Mouse (Mus musculus) embryonic fibroblast, embryonic 13.5 days (primary cell): ENCODE measurements around the gene Minos1.

Experiments used
- CTCF ChIP-seq: IDR thresholded peaks from 2 replicates; pipeline ENCODE4 v1.5.1; 2011; ENCODE audit warnings: mild to moderate bottlenecking, control low read depth, low read length, moderate library complexity, borderline replicate concordance; ENCODE audit not compliant: insufficient read depth
- POLR2A ChIP-seq: IDR thresholded peaks from 2 replicates; pipeline ENCODE4 v1.6.1; 2011; ENCODE audit warnings: low read depth, mild to moderate bottlenecking, control low read depth, low read length, moderate library complexity

DNA sequence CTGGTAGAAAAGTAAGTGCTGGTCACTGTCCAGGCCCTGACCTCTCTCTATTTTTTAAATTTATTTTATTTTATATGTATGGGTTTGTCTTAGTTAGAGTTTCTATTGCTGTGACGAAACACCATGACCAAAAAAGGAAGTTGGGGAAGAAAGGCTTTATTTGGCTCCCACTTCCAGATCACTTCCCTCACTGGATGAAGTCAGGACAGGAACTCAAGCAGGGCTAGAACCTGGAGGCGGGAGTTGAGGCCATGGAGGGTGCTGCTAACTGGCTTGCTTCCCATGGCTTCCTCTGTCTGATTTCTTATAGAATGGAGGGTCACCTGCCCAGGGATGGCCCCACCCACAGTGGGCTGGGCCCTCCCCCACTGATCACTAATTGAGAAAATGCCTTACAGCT, 30.2 kb upstream of the Minos1 start:
- TF ChIP-seq CTCF (no peak), POLR2A (no peak)
